Mouse (Mus musculus) megakaryocyte, embryonic 14.5 days (primary cell): ENCODE measurements around the gene Fam117a.

Source experiments
- FLI1 ChIP-seq: IDR thresholded peaks from 2 replicates; pipeline ENCODE4 v1.6.1; 2012; ENCODE audit warnings: low read length, inconsistent platforms, mixed read lengths
- GATA1 ChIP-seq: IDR thresholded peaks from 3 replicates; pipeline ENCODE4 v1.6.1; 2012; ENCODE audit warnings: mixed read lengths, low read length, inconsistent platforms, borderline replicate concordance

DNA sequence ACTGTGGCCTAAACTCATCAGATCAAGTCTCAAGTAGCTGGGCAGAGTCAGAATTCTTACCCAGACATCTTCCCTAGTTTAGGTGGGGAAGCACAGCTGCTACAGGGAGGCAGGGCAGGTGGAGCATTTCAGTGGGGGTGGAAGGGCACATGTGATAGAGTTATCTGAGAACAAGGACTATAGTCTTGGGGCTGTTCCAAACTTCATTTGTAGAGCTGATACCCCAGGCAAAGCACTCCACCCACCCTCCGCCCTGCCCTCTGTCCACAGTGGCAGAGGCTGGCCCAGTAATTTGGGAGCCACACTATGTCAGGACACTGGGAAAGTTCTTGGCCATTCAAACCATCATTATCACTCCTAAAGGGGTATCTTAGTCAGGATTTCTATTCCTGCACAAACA, 16.8 kb upstream of the Fam117a start:
- TF ChIP-seq GATA1, result no peak
- TF ChIP-seq FLI1, result no peak
